Mouse (Mus musculus) testis, adult 2 months (tissue): Measurements from ENCODE around the gene Ipmk. TPM values are rescaled to one million over a fixed set of nuclear protein-coding genes. Genes with fewer than 3 reads are reported as not detected.

Experiments used
- H3K27ac ChIP-seq: fragments of 200-500 bp; 2 replicates; pipeline ENCODE4 v1.5.1; 2012; ENCODE audit warnings: low read depth, low read length; ENCODE audit not compliant: control insufficient read depth, insufficient read depth
- H3K27me3 ChIP-seq: fragments of 200-500 bp; 2 replicates; pipeline ENCODE4 v1.6.1; 2012; ENCODE audit warnings: mild to moderate bottlenecking, low read length, moderate library complexity; ENCODE audit not compliant: control insufficient read depth, insufficient read depth
- H3K36me3 ChIP-seq: fragments of 200-500 bp; 2 replicates; pipeline ENCODE4 v1.6.1; 2012; ENCODE audit warnings: mild to moderate bottlenecking, low read length; ENCODE audit not compliant: control insufficient read depth, insufficient read depth
- H3K4me1 ChIP-seq: fragments of 200-500 bp; 2 replicates; pipeline ENCODE4 v1.6.1; 2012; ENCODE audit warnings: low read length; ENCODE audit not compliant: control insufficient read depth, insufficient read depth
- H3K4me3 ChIP-seq: fragments of 200-500 bp; 2 replicates; pipeline ENCODE4 v1.5.1; 2012; ENCODE audit warnings: low read depth, mild to moderate bottlenecking, low read length, moderate library complexity, mixed read lengths; ENCODE audit not compliant: control insufficient read depth
- CTCF ChIP-seq: fragments of 200-500 bp; IDR thresholded peaks from 2 replicates; pipeline ENCODE4 v1.5.1; 2012; ENCODE audit warnings: low read depth, mild to moderate bottlenecking, inconsistent platforms, low read length, moderate library complexity; ENCODE audit not compliant: control insufficient read depth, insufficient read depth, insufficient replicate concordance
- POLR2A ChIP-seq: fragments of 200-500 bp; IDR thresholded peaks from 2 replicates; pipeline ENCODE4 v1.6.1; 2012; ENCODE audit warnings: low read depth, mild to moderate bottlenecking, inconsistent platforms, low read length, moderate library complexity; ENCODE audit not compliant: control insufficient read depth
- polyA plus RNA-seq: library from polyadenylated mRNA; depleted of rRNA; stranded (reverse); fragments of >200 nt; gene quantifications from 2 replicates; pipeline ENCODE4 v1.2.3, GENCODE M21; 2012

Ipmk gene
- polyA plus RNA-seq, 1 experiment, result 5.3 TPM

DNA sequence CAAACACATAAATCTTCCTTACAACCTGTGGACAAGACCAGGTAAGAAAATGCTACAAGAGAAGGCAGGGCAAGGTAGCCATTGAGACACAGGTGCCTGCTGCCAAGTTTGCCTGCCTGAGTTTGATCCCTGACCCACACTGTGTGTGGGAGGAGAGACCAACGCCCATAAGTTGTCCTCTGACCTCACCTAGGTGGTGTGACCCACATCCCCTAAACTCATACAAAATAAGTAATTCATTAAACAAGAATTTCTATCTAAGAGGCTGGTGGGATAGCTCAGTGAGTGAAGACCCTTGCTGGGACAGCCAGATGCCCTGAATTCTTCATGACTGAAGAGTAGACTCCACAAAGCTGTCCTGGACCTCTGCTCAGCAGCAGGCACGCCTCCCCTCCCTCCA is 7.4 kb upstream of the Ipmk start:
- Histone ChIP-seq H3K4me1 (peaks cover 20% of the 10 kb centered on the region), H3K4me3 (peak overlapping the region; percentile 59), H3K36me3 (peaks cover 3% of the 10 kb centered on the region), H3K27ac (peak overlapping the region; percentile 82; the same call in 1 of the 2 replicates), H3K27me3 (no peaks in the 10 kb centered on the region)
- TF ChIP-seq CTCF (no peak), POLR2A (no peak)

GRCm38 (mm10) chr10:71341290-71341689 is 6.3 kb upstream of the Ipmk start:
- no peak overlapping the region for H3K27ac ChIP-seq
- no peaks in the 10 kb centered on the region for H3K36me3 ChIP-seq
- H3K27me3 ChIP-seq, result no peaks in the 10 kb centered on the region
- TF ChIP-seq CTCF (no peak), POLR2A (no peak)
- H3K4me1 ChIP-seq, result peaks cover 23% of the 10 kb centered on the region
- no peak overlapping the region for H3K4me3 ChIP-seq

DNA sequence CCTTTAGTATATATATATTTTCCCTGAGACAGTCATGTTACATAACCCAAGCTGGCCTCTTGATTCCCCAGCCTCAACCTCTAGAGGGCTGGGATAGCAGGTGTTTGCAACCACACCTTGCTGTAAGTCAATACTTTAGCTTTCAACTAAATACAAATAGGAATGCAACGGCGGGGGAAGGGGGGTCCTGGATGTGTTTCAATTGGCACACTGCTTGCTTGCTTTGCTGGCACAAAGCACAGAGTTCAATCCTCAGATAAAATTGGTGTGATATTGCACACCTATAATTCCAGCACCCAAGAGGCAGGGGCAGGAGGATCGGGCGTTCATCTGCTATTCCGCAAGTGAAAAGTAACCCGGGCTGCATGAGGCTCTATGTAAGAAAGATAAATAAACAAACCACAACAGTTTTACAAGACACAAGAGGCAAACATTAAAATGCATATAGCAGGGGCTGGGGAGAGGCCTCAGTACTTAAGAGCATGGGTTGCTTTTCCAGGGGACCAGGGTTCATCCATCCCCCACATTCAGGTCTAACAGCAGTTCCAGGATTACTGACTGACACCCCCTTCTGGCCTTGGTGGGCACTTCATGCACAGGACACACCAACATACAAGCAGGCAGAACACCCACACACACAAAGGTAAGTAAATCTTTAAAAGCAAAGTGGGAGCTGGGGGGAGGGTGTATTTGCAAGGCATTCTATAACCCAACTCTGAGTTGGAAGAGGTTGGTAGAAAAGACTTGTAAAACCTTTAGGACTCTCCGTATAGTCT is 5.3 kb upstream of the Ipmk start:
- Histone ChIP-seq H3K4me3 (no peak overlapping the region), H3K27me3 (no peaks in the 10 kb centered on the region), H3K36me3 (no peaks in the 10 kb centered on the region), H3K4me1 (peaks cover 28% of the 10 kb centered on the region), H3K27ac (no peak overlapping the region)
- TF ChIP-seq CTCF, result no peak
- TF ChIP-seq POLR2A, result no peak

GRCm38 (mm10) chr10:71343130-71343529 is 4.4 kb upstream of the Ipmk start:
- H3K4me3 ChIP-seq, result no peak overlapping the region
- TF ChIP-seq POLR2A, result no peak
- TF ChIP-seq CTCF, result no peak
- no peaks in the 10 kb centered on the region for H3K36me3 ChIP-seq
- H3K4me1 ChIP-seq, result peaks cover 32% of the 10 kb centered on the region
- H3K27me3 ChIP-seq, result no peaks in the 10 kb centered on the region
- no peak overlapping the region for H3K27ac ChIP-seq

GRCm38 (mm10) chr10:71343567-71344265 is 3.8 kb upstream of the Ipmk start:
- H3K27ac ChIP-seq, result no peak overlapping the region
- peak overlapping the region; percentile 85 for H3K4me3 ChIP-seq
- TF ChIP-seq POLR2A, result no peak

DNA sequence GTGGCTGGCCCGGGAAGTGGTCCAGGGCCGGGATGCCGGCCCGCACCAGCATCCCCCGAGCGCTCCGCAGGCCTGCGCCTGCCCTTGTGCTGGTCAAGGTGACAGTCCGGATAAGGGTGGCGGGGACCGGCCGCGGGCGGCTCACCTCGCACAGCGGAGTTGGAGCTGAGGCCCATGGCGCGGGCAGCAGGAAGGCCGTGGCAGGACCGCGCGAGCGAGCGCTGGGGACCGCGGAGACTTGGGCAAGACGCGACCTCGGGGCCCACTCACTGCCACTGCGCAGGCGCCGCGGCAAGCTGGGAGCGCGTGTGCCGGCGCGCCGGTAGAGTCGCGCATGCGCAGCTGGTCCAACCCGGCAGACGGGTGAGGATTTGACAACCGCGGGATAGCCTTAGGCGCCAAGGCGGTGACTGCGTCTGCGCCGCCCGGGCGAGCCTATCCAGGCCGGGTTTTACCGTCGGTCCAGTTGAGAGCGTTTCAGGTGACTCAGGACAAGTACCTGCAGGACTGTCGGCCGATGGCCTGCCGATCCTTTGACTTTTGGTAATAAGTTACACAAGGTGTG is 2.9 kb upstream of the Ipmk start, which contains the start of gene Cisd1:
Gene Cisd1, minus strand, starts transcription at position 376 of the 565 bp plus-strand sequence.
- peaks cover 32% of the 10 kb centered on the region for H3K4me1 ChIP-seq
- peak within 1 kb of the TSS; percentile 73 for H3K27ac ChIP-seq
- TF ChIP-seq POLR2A, result peak; percentile 74
- TF ChIP-seq CTCF, result no peak

More at GRCm38 (mm10) chr10:71343567-71344265, 3.8 kb upstream of the Ipmk start:
- no peaks in the 10 kb centered on the region for H3K27me3 ChIP-seq
- peaks cover 35% of the 10 kb centered on the region for H3K4me1 ChIP-seq
- H3K36me3 ChIP-seq, result no peaks in the 10 kb centered on the region

GRCm38 (mm10) chr10:71346106-71346505 is 1.5 kb upstream of the Ipmk start:
- no peak overlapping the region for H3K27ac ChIP-seq
- peaks cover 26% of the 10 kb centered on the region for H3K4me1 ChIP-seq
- H3K4me3 ChIP-seq, result no peak overlapping the region; the same call in 1 of the 2 replicates
- no peaks in the 10 kb centered on the region for H3K27me3 ChIP-seq
- TF ChIP-seq CTCF (no peak), POLR2A (no peak)
- H3K36me3 ChIP-seq, result no peaks in the 10 kb centered on the region

More for the DNA sequence above, 2.9 kb upstream of the Ipmk start, which contains the start of gene Cisd1:
- Histone ChIP-seq H3K36me3 (no peaks in the 10 kb centered on the region), H3K4me3 (peak within 1 kb of the TSS; percentile 85), H3K27me3 (no peaks in the 10 kb centered on the region)
